Mouse (Mus musculus) heart, postnatal 0 days (tissue): ENCODE data around the gene Bbs5. TPM values are rescaled to one million over a fixed set of nuclear protein-coding genes. Genes with fewer than 3 reads are reported as not detected.
"Not testable (repeated sequence)": the region's sequence is repeated elsewhere in the genome, so short reads cannot be mapped to it uniquely, and the experiment has no call there.

Source experiments
- ATAC-seq: fragments of 200-750 bp; cut with Nextera tagmentation; 2 replicates; pipeline ENCODE4 v1.8.0; 2017; ENCODE audit warnings: low read depth, moderate number of reproducible peaks, moderate library complexity; ENCODE audit not compliant: insufficient read depth
- DNase-seq: peaks from one replicate; pipeline ENCODE4 v3.0.0-alpha.2; 2016; ENCODE audit warnings: low spot score
- H3K27ac ChIP-seq: fragments of 300-500 bp; sonication (generic); 2 replicates; pipeline ENCODE4 v1.5.1; 2014; ENCODE audit warnings: low read depth, mild to moderate bottlenecking
- H3K27me3 ChIP-seq: fragments of 300-500 bp; sonication (generic); 2 replicates; pipeline ENCODE4 v1.6.1; 2014; ENCODE audit warnings: low read length, mixed read lengths; ENCODE audit not compliant: control insufficient read depth, insufficient read depth
- H3K36me3 ChIP-seq: fragments of 300-500 bp; sonication (generic); replicated peaks from 2 replicates; pipeline ENCODE4 v1.6.1; 2014; ENCODE audit warnings: low read length, mixed read lengths; ENCODE audit not compliant: control insufficient read depth, insufficient read depth
- H3K4me1 ChIP-seq: fragments of 300-500 bp; sonication (generic); 2 replicates; pipeline ENCODE4 v1.6.1; 2014; ENCODE audit warnings: antibody characterized with exemption; ENCODE audit not compliant: control insufficient read depth, insufficient read depth
- H3K4me2 ChIP-seq: fragments of 300-500 bp; sonication (generic); 2 replicates; pipeline ENCODE4 v1.6.1; 2014; ENCODE audit warnings: low read depth, mild to moderate bottlenecking, low read length, moderate library complexity
- H3K4me3 ChIP-seq: fragments of 300-500 bp; sonication (generic); 2 replicates; pipeline ENCODE4 v1.5.1; 2014; ENCODE audit warnings: low read depth, low read length
- H3K9ac ChIP-seq: fragments of 300-500 bp; sonication (generic); replicated peaks from 2 replicates; pipeline ENCODE4 v1.6.1; 2014; ENCODE audit warnings: low read depth, low read length, mixed read lengths
- H3K9me3 ChIP-seq: fragments of 300-500 bp; sonication (generic); replicated peaks from 2 replicates; pipeline ENCODE4 v1.6.1; 2016; ENCODE audit warnings: low read length; ENCODE audit not compliant: control insufficient read depth
- CTCF ChIP-seq: IDR thresholded peaks from 2 replicates; pipeline ENCODE4 v1.5.1; 2016; ENCODE audit warnings: antibody characterized with exemption, control low read depth, low read depth
- EP300 ChIP-seq: IDR thresholded peaks from 2 replicates; pipeline ENCODE4 v1.6.1; 2016; ENCODE audit warnings: antibody characterized with exemption, low read depth
- WGBS: fragments of 180-500 bp; shearing (Covaris S2); extraction: QIAGEN DNeasy Blood & Tissue Kit; methylation state at CpG from one replicate; pipeline ENCODE4 v1.1.7; 2014; 5-methylcytosine and 5-hydroxymethylcytosine counted together
- polyA plus RNA-seq: library from polyadenylated mRNA; unstranded; fragments of >200 nt; fragmentation: Nextera tagmentation; extraction: Ambion mirVana; gene quantifications from 2 replicates; pipeline ENCODE4 v1.2.1, GENCODE M21; 2015
- total RNA-seq: library from RNA; depleted of rRNA; stranded (reverse); fragments of >200 nt; gene quantifications from 2 replicates; pipeline ENCODE4 v1.2.3, GENCODE M21; 2014; ENCODE audit warnings: low replicate concordance

The Bbs5 gene
- total and polyA plus RNA-seq, 2 experiments from 2014 or later, result 3.2 to 8.6 TPM

GRCm38 (mm10) chr2:69669853-69670252 lies 22.9 kb downstream of the Bbs5 start, which contains the start of gene Klhl41:
TSS of gene Klhl41 (plus strand) at chr2:69670120.
- peaks cover 9% of the 10 kb centered on the region; the same call in 1 of the 2 replicates for H3K4me1 ChIP-seq
- H3K9ac ChIP-seq, result peak within 1 kb of the TSS; percentile 72
- H3K36me3 ChIP-seq, result no peaks in the 10 kb centered on the region
- no peaks in the 10 kb centered on the region for H3K9me3 ChIP-seq
- TF ChIP-seq EP300 (no peak), CTCF (no peak)
- H3K4me3 ChIP-seq, result peak within 1 kb of the TSS; percentile 53
- peak; percentile 58 for DNase-seq
- peak within 1 kb of the TSS; percentile 86 for H3K27ac ChIP-seq
- WGBS, result 39% methylated on average over 9 of the region's 9 CpGs
- H3K4me2 ChIP-seq, result peak within 1 kb of the TSS; percentile 67
- peak; percentile 59; the same call in 1 of the 2 replicates for ATAC-seq
- H3K27me3 ChIP-seq, result no peaks in the 10 kb centered on the region

- WGBS, result 32% methylated on average over 5 of the region's 5 CpGs
These were observed 26.8 kb downstream of the Bbs5 start for GRCm38 (mm10) chr2:69673723-69674122.

GRCm38 (mm10) chr2:69675266-69675665 lies 28.3 kb downstream of the Bbs5 start:
- Histone ChIP-seq H3K36me3 (peaks cover 25% of the 10 kb centered on the region), H3K4me3 (no peak overlapping the region), H3K4me1 (no peaks in the 10 kb centered on the region), H3K27me3 (no peaks in the 10 kb centered on the region), H3K9me3 (no peaks in the 10 kb centered on the region), H3K4me2 (no peak overlapping the region), H3K27ac (no peak overlapping the region), H3K9ac (no peak overlapping the region)
- TF ChIP-seq EP300 (no peak), CTCF (no peak)
- no peak for DNase-seq
- WGBS, result 89% methylated on average over 9 of the region's 9 CpGs
- no peak for ATAC-seq

More at GRCm38 (mm10) chr2:69673723-69674122, 26.8 kb downstream of the Bbs5 start:
- no peaks in the 10 kb centered on the region for H3K27me3 ChIP-seq
- ATAC-seq (no peak), DNase-seq (peak; percentile 20)
- no peak for TF ChIP-seq EP300
- TF ChIP-seq CTCF, result no peak
- H3K4me3 ChIP-seq, result peak overlapping the region; percentile 53
- peak overlapping the region; percentile 72 for H3K9ac ChIP-seq
- peaks cover 16% of the 10 kb centered on the region for H3K36me3 ChIP-seq
- H3K4me2 ChIP-seq, result peak overlapping the region; percentile 67
- H3K4me1 ChIP-seq, result peaks cover 3% of the 10 kb centered on the region; the same call in 1 of the 2 replicates
- H3K9me3 ChIP-seq, result no peaks in the 10 kb centered on the region
- peak overlapping the region; percentile 86; the same call in 1 of the 2 replicates for H3K27ac ChIP-seq

- no peak overlapping the region for H3K4me2 ChIP-seq
- H3K9me3 ChIP-seq, result no peaks in the 10 kb centered on the region
- no peak for DNase-seq
- H3K36me3 ChIP-seq, result peaks cover 33% of the 10 kb centered on the region
- 59% methylated on average over 2 of the region's 2 CpGs for WGBS
- no peaks in the 10 kb centered on the region for H3K4me1 ChIP-seq
- H3K9ac ChIP-seq, result no peak overlapping the region
- no peak overlapping the region for H3K4me3 ChIP-seq
- H3K27ac ChIP-seq, result no peak overlapping the region
- no peak for ATAC-seq
- H3K27me3 ChIP-seq, result no peaks in the 10 kb centered on the region
- TF ChIP-seq EP300, result no peak
- TF ChIP-seq CTCF, result peak; percentile 47
These were observed 29.7 kb downstream of the Bbs5 start for GRCm38 (mm10) chr2:69676713-69677112.

GRCm38 (mm10) chr2:69677215-69677614 lies 30.2 kb downstream of the Bbs5 start:
- H3K4me3 ChIP-seq, H3K4me1 ChIP-seq, DNase-seq, H3K4me2 ChIP-seq, H3K9ac ChIP-seq, H3K9me3 ChIP-seq, ATAC-seq, H3K27ac ChIP-seq, H3K27me3 ChIP-seq: not testable (repeated sequence)
- peaks cover 33% of the 10 kb centered on the region for H3K36me3 ChIP-seq
- WGBS, result 89% methylated on average over 2 of the region's 2 CpGs

- H3K9ac ChIP-seq, result no peak overlapping the region
- peaks cover 42% of the 10 kb centered on the region for H3K36me3 ChIP-seq
- 59% methylated on average over 6 of the region's 6 CpGs for WGBS
- no peak for DNase-seq
- H3K27ac ChIP-seq, result no peak overlapping the region
- TF ChIP-seq CTCF (no peak), EP300 (no peak)
- no peak overlapping the region for H3K4me3 ChIP-seq
- H3K4me2 ChIP-seq, result no peak overlapping the region
- no peaks in the 10 kb centered on the region for H3K27me3 ChIP-seq
- ATAC-seq, result no peak
- no peaks in the 10 kb centered on the region for H3K9me3 ChIP-seq
- no peaks in the 10 kb centered on the region for H3K4me1 ChIP-seq
These were observed 33.0 kb downstream of the Bbs5 start for GRCm38 (mm10) chr2:69679990-69680389.
